Mouse (Mus musculus): ENCODE results near the gene Taf15.
"Not testable (repeated sequence)": the region's sequence is repeated elsewhere in the genome, so short reads cannot be mapped to it uniquely, and the experiment has no call there.

Gene Taf15

GRCm38 (mm10) chr11:83536831-83537230, 63.9 kb downstream of the Taf15 start:
- no peak for DNase-seq (ENCODE audit: low read depth, low spot score)

GRCm38 (mm10) chr11:83538705-83539314, 65.9 kb downstream of the Taf15 start:
- no peak for DNase-seq (ENCODE audit: low read depth, low spot score)

GRCm38 (mm10) chr11:83540931-83541330, 68.0 kb downstream of the Taf15 start:
- no peak for DNase-seq (ENCODE audit: low read depth, low spot score)

GRCm38 (mm10) chr11:83541415-83541814, 68.5 kb downstream of the Taf15 start:
- no peak for DNase-seq (ENCODE audit: low read depth, low spot score)

- DNase-seq (ENCODE audit: low read depth, low spot score) = no peak
Observed at GRCm38 (mm10) chr11:83544214-83544613, 71.3 kb downstream of the Taf15 start.

- DNase-seq (ENCODE audit: low read depth, low spot score) = no peak
Observed at GRCm38 (mm10) chr11:83550186-83550632, 77.3 kb downstream of the Taf15 start.

GRCm38 (mm10) chr11:83551037-83551436, 78.2 kb downstream of the Taf15 start:
- DNase-seq (ENCODE audit: low read depth, low spot score) = not testable (repeated sequence)

GRCm38 (mm10) chr11:83551668-83552067, 78.8 kb downstream of the Taf15 start:
- DNase-seq (ENCODE audit: low read depth, low spot score) = no peak
